Mouse (Mus musculus): Measurements from ENCODE around the gene Ugt1a2. TPM values are rescaled to one million over a fixed set of nuclear protein-coding genes. Genes with fewer than 3 reads are reported as not detected.
"Not testable (repeated sequence)": the region's sequence is repeated elsewhere in the genome, so short reads cannot be mapped to it uniquely, and the experiment has no call there.

Ugt1a2 gene
- total RNA-seq (2021), result not detected
- long read RNA-seq, result 0 reads

DNA sequence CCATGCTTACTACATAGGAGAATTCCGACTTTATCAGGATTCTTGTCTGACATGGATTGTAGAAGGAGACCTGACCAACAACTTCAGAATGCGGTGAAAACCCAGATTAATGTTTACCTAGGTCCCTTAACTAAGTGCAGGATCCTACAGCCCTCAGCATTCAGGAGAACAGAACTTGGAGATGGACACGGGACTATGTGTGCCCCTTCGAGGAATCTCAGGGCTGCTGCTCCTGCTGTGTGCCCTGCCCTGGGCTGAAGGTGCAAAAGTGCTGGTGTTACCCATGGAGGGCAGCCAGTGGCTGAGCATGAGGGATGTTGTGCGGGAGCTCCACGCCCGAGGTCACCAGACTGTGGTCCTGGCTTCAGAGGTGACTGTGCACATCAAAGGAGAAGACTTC lies at the start of gene Ugt1a2:
Gene Ugt1a2, plus strand, starts transcription at position 146 of the 400 bp plus-strand sequence.
- no peak for DNase-seq (ENCODE audit: low spot score in 2 of 2)

DNA sequence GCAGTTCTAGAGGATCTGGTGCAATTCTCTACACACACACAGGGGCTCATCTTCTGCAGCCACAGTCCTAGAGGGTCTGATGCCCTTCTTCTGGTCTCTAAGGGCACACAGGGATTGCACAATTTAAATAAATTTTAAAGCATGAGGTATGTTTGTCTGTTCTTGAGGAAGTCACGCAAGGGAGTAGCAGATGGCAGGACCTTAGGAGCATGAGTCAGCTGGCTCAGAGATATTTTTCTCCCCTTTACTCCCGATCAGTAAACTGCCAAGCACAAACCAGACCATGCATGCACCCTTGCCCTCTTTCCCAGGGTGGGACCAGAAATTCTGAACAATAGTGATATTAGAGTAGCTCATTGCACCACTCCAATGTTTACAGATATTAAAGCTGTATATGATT lies 42.0 kb upstream of the Ugt1a2 start:
- no peak for DNase-seq (ENCODE audit: low spot score in 2 of 2)

DNA sequence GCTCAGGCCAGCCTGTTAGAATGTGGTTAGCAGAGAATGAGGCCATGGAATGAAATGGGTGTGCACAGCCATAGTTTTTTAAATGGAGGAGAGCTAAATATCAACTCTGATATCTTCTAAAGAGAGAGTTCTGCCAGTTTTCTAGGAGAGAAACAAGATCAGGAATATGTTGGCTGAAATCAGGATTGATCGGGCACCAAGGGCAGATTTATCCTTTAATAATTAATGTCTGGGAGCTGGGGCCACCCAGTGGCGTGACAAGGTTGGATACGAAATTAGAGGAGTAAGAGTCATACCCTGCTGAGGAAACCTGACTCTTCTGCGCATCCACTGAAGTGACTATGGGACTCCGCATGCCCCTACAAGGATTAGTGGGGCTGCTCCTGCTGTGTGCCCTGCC lies 34.7 kb upstream of the Ugt1a2 start, which contains the start of gene Ugt1a5:
Gene Ugt1a5, plus strand, starts transcription at position 302 of the 400 bp plus-strand sequence.
- DNase-seq (ENCODE audit: low spot score in 2 of 2), result no peak

DNA sequence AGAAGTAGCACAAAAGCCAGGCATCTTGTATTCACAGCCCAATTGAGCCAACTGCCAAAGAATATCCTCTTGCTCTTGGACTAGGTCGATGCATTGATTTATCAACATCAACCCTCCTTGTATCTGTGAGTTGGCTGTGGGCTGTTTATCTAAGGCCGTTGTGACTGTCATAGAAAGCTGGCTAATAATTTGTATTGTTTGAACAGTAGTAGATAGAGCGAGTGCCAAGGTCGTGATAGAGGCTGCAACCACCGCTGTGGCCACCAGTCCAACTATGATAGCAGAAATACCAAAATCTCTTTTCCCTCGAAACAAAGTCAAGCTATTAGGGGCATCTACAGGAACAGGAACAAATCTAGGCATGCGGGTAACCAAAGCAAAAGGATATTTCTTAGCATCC lies 28.2 kb upstream of the Ugt1a2 start:
- DNase-seq (ENCODE audit: low spot score in 2 of 2), result not testable (repeated sequence)

DNA sequence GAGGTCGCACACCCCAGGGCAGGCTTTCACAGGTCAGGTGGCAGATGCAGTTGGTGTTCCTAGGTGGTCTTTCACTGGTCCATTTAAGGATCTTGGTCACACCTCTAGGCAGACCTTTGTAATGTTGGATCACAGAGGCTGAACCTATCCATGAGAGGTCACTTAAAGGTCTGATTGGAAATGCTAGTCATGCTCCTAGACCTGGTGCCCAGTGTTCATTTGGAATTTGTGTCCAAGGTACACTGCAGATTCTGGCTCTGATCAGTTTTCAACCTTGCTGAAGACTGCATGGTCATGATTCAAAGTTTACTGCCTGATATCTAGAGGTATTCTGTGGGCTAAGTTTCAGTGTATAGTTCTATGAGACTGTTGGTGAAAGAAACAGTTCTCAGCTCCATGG lies 20.7 kb upstream of the Ugt1a2 start:
- DNase-seq (ENCODE audit: low spot score in 2 of 2), result no peak

DNA sequence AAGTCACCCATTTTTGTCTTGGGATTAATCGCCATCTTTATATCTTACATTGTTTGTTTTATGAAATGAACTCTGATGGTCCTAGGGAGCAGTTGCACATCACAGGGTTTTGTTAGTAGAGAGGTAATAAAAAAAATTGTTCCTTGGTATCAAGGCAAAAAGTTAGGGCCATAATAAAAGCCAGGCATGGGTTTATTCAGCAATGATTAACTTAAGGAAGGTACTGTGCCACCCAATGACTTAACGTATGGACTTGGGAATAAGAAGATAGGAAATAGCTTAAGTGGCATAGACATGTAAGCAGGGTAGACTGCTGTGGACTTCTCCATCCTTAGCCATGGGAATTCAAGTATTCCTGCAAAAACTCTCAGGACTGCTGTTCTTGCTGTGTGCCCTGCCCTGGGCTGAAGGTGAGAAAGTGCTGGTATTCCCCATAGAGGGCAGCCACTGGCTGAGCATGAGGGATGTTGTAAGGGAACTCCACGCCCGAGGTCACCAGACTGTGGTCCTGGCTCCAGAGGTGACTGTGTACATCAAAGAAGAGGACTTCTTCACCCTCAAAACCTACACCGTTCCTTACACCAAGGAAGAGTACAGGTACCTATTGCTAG lies 14.0 kb upstream of the Ugt1a2 start:
- DNase-seq (ENCODE audit: low spot score in 2 of 2), result no peak

DNA sequence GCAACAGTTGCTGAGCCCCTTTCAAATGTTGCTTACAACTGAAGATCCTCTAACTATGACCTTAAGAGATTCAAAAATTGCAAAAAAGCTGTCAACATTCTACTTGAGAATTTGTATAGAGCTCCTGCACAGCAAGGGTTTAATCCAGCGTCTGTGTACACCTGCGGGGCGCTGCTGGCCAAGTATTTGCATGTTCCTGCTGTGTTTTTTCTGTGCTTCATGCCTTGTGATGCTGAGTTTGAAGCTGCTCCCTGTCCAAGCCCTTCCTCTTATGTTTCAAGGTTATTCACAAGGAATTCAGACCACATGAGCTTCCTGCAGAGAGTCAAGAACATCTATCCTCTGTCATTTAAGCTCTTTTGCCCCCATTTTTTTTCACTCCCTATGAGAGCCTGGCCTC lies 8.3 kb upstream of the Ugt1a2 start:
- DNase-seq (ENCODE audit: low spot score in 2 of 2), result no peak

DNA sequence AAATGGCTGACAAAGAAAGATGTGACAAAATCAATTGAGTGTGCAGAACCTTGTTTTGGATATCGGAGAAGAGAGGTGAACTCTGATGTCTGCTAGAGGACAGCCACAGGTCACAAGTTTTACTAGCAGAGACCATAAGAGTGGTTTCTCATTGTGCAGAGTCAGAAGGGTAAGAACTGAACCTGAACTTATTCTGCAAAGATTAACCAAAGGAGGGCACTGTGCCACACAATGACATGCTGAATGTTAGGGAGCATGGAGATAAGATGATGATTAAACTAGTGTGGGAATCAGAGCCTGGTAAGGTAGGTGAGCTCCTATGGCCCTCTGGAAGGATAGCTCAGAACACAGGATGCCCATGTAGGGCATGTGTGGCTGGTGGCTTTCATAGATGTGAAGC lies 4.7 kb upstream of the Ugt1a2 start:
- DNase-seq (ENCODE audit: low spot score in 2 of 2), result no peak

DNA sequence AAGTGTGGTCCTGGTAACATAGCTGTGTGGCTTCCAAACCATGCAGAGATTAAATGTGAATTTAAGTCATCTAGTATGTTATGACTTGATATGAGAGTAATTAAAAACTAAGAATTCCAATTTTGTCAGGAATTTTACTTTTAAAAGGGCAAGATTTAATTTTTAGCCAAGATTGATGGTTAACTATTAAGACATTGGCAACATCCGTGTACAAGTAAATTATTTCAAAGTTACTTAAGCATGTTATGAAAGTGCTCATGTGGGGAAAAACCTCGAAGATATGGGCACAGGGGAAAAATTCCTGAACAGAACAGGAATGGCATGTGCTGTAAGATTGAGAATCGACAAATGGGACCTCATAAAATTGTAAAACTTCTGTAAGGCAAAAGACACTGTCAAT lies 3.0 kb upstream of the Ugt1a2 start:
- no peak for DNase-seq (ENCODE audit: low spot score in 2 of 2)

DNA sequence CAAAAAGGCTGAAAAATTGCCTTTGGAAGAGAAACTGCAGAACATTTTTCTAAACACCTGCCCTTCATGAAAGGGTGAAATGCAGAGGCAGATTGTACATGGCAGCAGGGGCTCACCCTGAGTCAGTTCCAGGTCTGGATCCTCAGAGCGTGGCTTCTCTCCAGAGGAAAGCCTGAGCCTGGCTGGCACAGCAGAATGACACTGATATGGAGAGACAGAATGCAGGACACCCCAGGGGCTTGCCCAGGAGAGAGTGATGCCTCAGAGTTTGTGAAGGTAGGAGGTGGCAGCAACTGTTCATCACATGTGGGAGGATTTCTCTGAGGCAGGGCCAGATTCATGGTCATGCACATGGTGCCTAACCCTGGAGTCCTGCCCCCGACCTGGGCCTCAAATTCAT lies 405 bp upstream of the Ugt1a2 start:
- peak; percentile 47 to 49 for DNase-seq (ENCODE audit: low spot score in 2 of 2)

DNA sequence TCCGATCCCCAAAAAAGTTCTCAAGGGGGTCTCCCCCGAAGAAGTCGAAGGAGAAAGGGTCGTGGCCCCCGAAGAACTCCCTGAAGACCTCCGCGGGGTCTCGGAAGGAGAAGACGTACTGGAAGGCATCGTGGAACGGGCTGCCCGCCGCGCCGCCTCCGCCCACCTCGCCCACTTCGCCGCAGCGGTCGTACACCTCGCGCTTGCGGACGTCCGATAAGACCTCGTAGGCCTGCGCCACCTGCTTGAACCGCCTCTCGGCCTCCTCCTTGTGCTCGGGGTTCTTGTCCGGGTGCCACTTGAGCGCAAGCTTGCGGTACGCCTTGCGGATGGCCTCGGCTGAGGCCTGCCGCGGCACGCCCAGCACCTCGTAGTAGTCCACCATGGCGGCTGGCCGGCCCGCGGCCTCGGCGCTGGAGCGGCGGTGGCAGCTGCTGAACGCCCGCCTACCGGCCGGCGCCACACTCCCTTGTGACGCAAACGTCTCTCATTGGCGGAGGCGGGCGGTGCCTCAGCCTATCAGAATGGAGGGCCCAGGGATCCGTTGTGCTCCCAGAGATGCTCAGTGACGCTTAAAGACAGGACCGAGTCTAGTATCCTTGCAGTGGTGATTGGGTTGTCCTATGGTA lies 5.0 kb downstream of the Ugt1a2 start, which contains the start of gene Dnajb3:
Gene Dnajb3, minus strand, starts transcription at position 489 of the 629 bp plus-strand sequence.
- DNase-seq (ENCODE audit: low spot score in 2 of 2), result peak; percentile 74 to 81

DNA sequence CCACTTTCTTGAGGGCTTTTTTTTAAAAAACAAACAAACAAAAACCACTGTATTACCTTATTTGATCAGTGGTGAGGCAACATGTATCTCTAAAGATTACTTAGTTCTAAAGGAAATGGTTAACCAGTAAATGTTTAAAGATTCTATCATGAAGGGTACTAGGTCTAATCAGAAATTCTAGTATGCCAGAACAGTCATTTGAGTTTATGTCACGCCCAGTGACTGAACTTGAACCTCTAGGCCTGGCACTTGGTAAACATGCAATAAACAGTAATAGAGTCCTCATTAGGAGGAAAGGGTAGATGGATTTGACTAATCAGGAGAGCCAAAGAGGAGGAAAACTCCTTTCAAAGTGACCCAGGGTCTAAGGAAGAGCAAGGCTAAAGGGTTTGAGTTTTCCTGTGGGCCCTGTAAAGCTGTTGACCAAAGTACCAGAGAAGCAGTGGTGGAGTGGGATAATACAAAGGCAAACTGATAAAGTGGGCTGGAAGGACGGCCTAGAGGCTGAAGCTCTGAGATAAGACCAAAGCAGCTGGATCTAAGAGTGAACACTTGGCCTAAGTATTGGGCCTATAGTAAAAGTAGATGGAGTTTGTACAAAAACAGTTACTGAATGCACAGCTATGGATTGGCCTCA lies 6.6 kb downstream of the Ugt1a2 start:
- DNase-seq (ENCODE audit: low spot score in 2 of 2), result no peak

DNA sequence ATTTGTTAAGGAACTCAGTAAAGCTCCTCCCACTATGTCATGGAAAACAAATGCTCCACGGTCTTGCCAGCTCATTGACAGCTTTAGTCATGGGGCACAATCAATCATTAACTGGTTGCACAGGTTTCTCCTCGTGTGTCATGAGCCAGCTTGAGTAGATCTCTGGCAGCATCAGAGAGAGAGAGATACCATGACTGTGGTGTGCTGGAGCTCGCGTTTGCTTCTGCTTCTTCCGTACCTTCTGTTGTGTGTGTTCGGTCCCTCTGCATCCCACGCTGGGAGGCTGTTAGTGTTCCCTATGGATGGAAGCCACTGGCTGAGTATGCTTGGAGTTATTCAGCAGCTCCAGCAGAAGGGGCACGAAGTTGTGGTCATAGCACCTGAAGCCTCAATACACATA lies 11.4 kb downstream of the Ugt1a2 start, which contains the start of gene Ugt1a1:
Gene Ugt1a1, plus strand, starts transcription at position 148 of the 400 bp plus-strand sequence.
- peak in 1 of 2 experiments; percentile 17 for DNase-seq (ENCODE audit: low spot score in 2 of 2)

DNA sequence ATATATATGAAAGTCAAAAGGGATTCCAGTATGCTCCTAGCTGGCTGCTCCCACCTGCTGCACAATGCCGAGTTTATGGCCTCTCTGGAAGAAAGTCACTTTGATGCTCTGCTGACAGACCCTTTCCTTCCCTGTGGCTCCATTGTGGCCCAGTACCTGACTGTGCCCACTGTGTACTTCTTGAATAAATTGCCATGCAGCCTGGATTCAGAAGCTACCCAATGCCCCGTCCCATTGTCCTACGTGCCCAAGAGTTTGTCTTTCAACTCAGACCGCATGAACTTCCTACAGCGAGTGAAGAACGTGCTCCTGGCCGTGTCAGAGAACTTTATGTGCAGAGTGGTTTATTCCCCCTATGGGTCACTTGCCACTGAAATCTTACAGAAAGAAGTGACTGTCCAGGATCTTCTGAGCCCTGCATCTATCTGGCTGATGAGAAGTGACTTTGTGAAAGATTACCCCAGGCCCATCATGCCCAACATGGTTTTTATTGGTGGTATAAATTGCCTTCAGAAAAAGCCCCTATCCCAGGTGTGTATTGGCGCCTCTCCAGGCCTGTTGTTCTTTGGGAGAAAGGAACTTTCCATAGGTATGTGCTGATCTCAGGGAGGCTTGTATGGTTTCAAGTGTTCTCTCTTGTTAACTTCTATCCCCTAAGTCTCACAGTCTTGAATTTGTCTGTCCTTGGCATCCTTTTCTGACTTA lies 12.1 kb downstream of the Ugt1a2 start:
- no peak for DNase-seq (ENCODE audit: low spot score in 2 of 2)

DNA sequence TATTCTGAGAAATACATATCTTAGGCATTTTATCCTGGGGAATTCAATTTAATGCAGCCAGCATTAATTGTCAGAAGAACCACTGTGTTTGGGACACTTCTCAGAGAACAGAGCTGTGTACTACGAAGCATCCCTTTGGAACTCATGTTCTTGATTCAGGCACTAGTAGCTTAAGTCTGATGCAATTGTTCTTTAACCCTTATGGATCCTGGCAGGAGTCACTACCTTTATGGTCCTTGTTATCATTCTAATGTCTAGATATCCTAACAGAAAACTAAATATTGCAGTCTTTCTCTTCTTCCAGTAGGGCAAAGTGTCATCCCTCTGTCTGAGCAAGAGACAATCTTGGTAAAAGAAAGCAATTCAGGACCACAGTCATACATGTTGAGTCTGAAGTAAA lies 12.7 kb downstream of the Ugt1a2 start:
- no peak for DNase-seq (ENCODE audit: low spot score in 2 of 2)

DNA sequence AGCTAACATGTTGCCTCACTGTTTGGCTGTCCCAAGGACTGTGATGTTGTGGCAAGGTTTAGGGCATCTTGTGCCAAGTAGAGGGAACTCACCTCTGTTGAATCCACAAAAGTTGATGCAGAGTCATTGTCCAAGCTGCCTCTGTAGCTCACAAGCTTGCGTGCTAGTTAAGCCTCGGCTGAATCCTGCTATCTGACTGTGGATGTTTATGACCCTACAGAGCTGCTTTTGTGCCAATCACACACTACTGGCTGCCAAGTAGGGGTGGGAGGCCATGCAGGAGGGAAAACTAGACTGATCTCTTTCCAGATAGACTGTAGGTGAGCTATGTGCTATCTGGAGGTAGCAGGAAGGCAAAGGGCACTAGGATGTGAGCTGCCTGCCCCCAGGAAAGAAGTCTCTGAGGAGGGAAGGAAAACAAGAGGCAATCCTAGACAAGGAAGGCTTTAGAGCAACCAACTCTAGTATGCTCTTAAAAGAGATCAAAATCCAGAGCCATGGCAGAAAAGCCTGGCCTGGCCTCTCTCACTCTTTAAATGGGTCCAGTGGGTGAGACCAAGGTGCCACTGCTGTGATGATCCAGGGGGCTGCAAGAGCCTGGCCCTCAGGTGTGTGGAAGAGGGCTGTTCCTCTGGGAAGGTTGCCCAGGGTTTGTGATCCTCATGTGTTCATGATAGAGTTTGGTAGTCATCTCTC lies 13.5 kb downstream of the Ugt1a2 start:
- no peak for DNase-seq (ENCODE audit: low spot score in 2 of 2)

DNA sequence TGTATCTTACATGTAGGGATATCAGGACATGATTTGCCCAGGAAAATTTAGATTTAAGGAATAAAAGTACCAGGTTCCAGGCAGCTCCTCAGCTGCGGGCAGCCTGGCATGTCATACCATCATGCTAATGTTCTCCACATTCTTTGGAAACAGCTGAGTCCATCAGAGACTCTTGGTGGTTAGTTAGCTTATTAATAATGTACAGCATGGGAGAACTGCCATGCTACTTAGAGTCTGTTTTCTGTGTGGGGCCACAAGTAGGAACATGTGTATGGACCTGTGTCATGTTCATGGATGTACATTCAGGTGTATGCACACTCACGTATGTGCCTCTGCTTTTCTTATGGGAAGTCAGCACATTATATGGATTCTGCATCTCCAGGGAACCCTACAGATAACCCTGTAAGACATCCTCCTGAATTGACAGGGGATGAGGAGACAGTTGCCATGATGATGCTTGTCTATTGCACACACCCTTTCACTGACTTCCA lies 14.1 kb downstream of the Ugt1a2 start:
- no peak for DNase-seq (ENCODE audit: low spot score in 2 of 2)

DNA sequence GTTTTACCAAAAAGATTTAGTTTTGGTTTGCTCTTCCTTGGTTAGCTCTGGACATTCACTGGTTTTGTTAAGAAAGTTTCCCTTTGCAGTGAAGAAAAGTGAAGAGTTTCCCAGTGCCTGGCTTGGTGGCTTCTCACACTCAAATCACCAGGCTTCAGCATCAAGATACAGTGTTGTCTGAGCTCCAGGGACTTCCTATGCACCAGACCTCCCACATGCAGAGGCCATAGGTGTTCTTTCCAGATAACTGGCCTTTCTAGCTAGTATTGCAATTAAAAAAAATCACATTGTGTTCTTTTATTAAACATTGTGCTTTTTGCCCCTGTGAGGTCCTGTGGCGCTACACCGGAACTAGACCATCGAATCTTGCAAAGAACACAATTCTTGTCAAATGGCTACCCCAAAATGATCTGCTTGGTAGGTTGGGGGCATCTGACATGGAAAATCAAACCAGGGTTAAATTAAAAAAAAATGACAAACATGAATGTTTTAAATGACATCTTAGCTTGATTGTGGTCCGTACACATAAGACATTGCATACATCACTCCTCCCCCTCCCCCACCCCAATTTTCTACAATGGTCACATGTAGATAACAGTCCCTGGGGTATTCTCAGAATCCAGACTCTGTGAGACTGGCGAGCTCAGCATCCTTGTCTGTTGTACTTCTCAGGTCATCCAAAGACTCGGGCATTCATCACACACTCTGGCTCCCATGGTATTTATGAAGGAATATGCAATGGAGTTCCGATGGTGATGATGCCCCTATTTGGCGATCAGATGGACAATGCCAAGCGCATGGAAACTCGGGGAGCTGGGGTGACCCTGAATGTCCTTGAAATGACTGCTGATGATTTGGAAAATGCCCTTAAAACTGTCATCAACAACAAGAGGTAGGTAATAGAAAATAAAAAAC lies 15.3 kb downstream of the Ugt1a2 start:
- DNase-seq (ENCODE audit: low spot score in 2 of 2), result no peak

DNA sequence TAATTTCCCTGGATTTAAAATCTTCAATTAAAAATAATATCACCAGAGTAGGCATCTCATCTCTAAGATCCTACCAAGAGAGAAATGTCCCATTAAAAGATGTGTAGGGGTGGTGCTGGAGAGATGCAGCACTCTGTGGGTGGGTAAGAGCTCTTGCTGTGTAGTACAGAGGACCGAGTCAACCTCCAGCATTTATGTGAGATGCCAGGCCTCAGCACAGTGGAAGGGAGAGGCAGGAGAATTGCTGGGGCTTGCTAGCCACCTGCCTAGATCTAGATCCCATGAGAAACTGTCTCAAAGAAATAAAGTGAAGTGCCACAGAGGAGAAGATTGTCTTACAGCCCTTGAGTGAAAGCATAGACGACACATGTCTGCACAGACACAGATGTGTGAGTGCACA lies 16.1 kb downstream of the Ugt1a2 start:
- DNase-seq (ENCODE audit: low spot score in 2 of 2), result no peak

DNA sequence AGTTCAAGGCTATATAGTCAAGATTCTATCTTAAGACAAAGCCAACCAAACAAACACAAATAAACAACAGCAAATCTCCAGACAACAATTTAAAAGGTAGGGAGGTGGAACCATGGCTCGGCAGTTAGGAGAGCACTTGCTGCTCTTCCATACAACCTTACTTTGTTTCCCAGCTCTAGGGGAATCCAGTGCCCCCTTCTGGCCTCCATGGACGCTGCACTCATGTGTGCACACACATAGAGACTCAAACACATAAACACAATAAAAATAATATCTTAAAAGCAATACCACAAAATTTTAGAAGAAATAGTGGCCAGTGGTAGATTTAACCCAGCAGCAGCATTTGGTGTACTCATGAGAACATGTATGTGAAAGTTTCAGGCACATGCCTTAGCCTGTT lies 16.7 kb downstream of the Ugt1a2 start:
- no peak for DNase-seq (ENCODE audit: low spot score in 2 of 2)
